In the genomic region with DNA sequence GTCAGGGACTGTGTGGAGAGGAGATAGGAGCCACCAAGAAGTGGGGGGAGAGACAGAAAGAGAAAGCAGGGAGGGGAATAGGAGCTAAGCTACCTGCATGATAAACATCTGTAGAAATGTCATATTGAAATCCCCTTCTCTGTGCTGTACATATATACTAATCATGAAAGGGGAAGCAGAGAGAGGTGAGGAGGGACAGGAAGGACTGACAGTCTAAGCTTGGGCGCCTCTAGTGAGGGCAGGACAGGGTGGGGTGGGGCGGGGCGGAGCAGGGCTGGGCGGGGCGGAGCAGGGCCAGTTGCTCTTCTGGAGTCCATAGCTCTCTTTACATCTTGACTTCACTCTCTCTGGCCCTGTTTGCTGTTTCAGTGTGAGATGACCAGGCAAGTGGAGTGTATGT, we compare ENCODE assay signal across 31 mouse cellular contexts. TPM values are rescaled to one million over a fixed set of nuclear protein-coding genes. Genes with fewer than 3 reads are reported as not detected.
"Had no signal": no experiment of that assay in that cellular context is flagged by ENCODE, and none has a peak within 500 bp of the region (broad histone marks: within the 10 kb centered on the region; RNA-seq: fewer than 3 reads in every experiment).

No protein-coding gene starts in this region.

- H3K27me3 ChIP-seq: limb, embryonic 12.5 days; limb, embryonic 15.5 days; midbrain, embryonic 13.5 days; neural tube, embryonic 13.5 days; stomach, embryonic 15.5 days had no signal

- H3K36me3 ChIP-seq: kidney, embryonic 15.5 days; limb, embryonic 12.5 days; limb, embryonic 15.5 days; midbrain, embryonic 10.5 days; midbrain, embryonic 13.5 days; neural tube, embryonic 13.5 days; stomach, embryonic 15.5 days had no signal

- H3K9ac ChIP-seq: kidney, embryonic 15.5 days; limb, embryonic 12.5 days; limb, embryonic 15.5 days; liver, embryonic 14.5 days; liver, postnatal 0 days; lung, embryonic 14.5 days; midbrain, embryonic 13.5 days; neural tube, embryonic 13.5 days; stomach, embryonic 15.5 days had no signal

- DNase-seq: kidney, adult 8-10 months; kidney, postnatal 10 days; kidney, postnatal 36 days; layer of hippocampus, postnatal 36 days; left cerebral cortex, postnatal 4 days; liver, postnatal 0 days; lung, embryonic 14.5 days; right cerebral cortex, adult 18-20 months; right cerebral cortex, postnatal 14 days; right cerebral cortex, postnatal 4 days; thymus, postnatal 25 days had no signal

- ATAC-seq: liver, postnatal 0 days; lung, postnatal 0 days; midbrain, embryonic 13.5 days; midbrain, embryonic 16.5 days had no signal

- H3K4me3 ChIP-seq: kidney, embryonic 15.5 days; left cerebral cortex, adult 2 months; limb, embryonic 12.5 days; limb, embryonic 15.5 days; megakaryocyte, embryonic 14.5 days; midbrain, embryonic 10.5 days; midbrain, embryonic 13.5 days; myocyte; neural tube, embryonic 13.5 days; stomach, embryonic 15.5 days had no signal

- H3K4me1 ChIP-seq: kidney, embryonic 15.5 days; limb, embryonic 12.5 days; limb, embryonic 15.5 days; midbrain, embryonic 10.5 days; midbrain, embryonic 13.5 days; neural tube, embryonic 13.5 days; stomach, embryonic 15.5 days had no signal

- H3K27ac ChIP-seq: kidney, embryonic 15.5 days; left cerebral cortex, adult 2 months; limb, embryonic 12.5 days; limb, embryonic 15.5 days; liver, embryonic 14.5 days; macrophage; midbrain, embryonic 10.5 days; midbrain, embryonic 13.5 days; neural tube, embryonic 13.5 days; stomach, embryonic 15.5 days had no signal

- H3K4me2 ChIP-seq: kidney, embryonic 15.5 days; limb, embryonic 12.5 days; limb, embryonic 15.5 days; liver, embryonic 11.5 days; lung, embryonic 14.5 days; midbrain, embryonic 13.5 days; neural tube, embryonic 13.5 days; stomach, embryonic 15.5 days had no signal

- H3K9me3 ChIP-seq: kidney, embryonic 15.5 days; limb, embryonic 12.5 days; limb, embryonic 15.5 days; midbrain, embryonic 10.5 days; midbrain, embryonic 13.5 days; neural tube, embryonic 13.5 days; stomach, embryonic 15.5 days had no signal

RNA-seq across cellular contexts. Expression of a gene that starts 18.5 kb away (rescaled TPM):
- total RNA-seq: layer of hippocampus, adult 8-10 months; layer of hippocampus, postnatal 10 days; layer of hippocampus, postnatal 36 days; left cerebral cortex, adult 2 months; left cerebral cortex, postnatal 14 days; left cerebral cortex, postnatal 4 days; monocyte, adult 5-6 weeks had no signal
- polyA plus RNA-seq: kidney, embryonic 15.5 days; limb, embryonic 12.5 days; limb, embryonic 15.5 days; liver, embryonic 11.5 days; liver, embryonic 14.5 days; liver, postnatal 0 days; lung, embryonic 14.5 days; lung, postnatal 0 days; macrophage; midbrain, embryonic 10.5 days; midbrain, embryonic 13.5 days; midbrain, embryonic 16.5 days; myocyte; neural tube, embryonic 13.5 days; stomach, embryonic 15.5 days; thymus, postnatal 0 days had no signal

RNA-seq across cellular contexts. Expression of a gene that starts 34.1 kb away (rescaled TPM):
- total RNA-seq: layer of hippocampus, adult 8-10 months; layer of hippocampus, postnatal 10 days; layer of hippocampus, postnatal 36 days; left cerebral cortex, adult 2 months; left cerebral cortex, postnatal 14 days; left cerebral cortex, postnatal 4 days; monocyte, adult 5-6 weeks had no signal
- polyA plus RNA-seq: kidney, embryonic 15.5 days; limb, embryonic 12.5 days; limb, embryonic 15.5 days; liver, embryonic 11.5 days; liver, embryonic 14.5 days; liver, postnatal 0 days; lung, embryonic 14.5 days; lung, postnatal 0 days; macrophage; midbrain, embryonic 10.5 days; midbrain, embryonic 13.5 days; midbrain, embryonic 16.5 days; myocyte; neural tube, embryonic 13.5 days; stomach, embryonic 15.5 days; thymus, postnatal 0 days had no signal

RNA-seq across cellular contexts. Expression of a gene that starts 41.1 kb away (rescaled TPM):
- total RNA-seq: layer of hippocampus, adult 8-10 months; layer of hippocampus, postnatal 10 days; layer of hippocampus, postnatal 36 days; left cerebral cortex, adult 2 months; left cerebral cortex, postnatal 14 days; left cerebral cortex, postnatal 4 days; monocyte, adult 5-6 weeks had no signal
- polyA plus RNA-seq: kidney, embryonic 15.5 days; limb, embryonic 12.5 days; limb, embryonic 15.5 days; liver, embryonic 11.5 days; liver, embryonic 14.5 days; liver, postnatal 0 days; lung, embryonic 14.5 days; lung, postnatal 0 days; macrophage; midbrain, embryonic 10.5 days; midbrain, embryonic 13.5 days; midbrain, embryonic 16.5 days; myocyte; neural tube, embryonic 13.5 days; stomach, embryonic 15.5 days; thymus, postnatal 0 days had no signal

RNA-seq across cellular contexts. Expression of a gene that starts 48.6 kb away (rescaled TPM):
- total RNA-seq: layer of hippocampus, adult 8-10 months; layer of hippocampus, postnatal 10 days; layer of hippocampus, postnatal 36 days; left cerebral cortex, adult 2 months; left cerebral cortex, postnatal 14 days; left cerebral cortex, postnatal 4 days; monocyte, adult 5-6 weeks had no signal
- polyA plus RNA-seq: kidney, embryonic 15.5 days; limb, embryonic 12.5 days; limb, embryonic 15.5 days; liver, embryonic 11.5 days; liver, embryonic 14.5 days; liver, postnatal 0 days; lung, embryonic 14.5 days; lung, postnatal 0 days; macrophage; midbrain, embryonic 10.5 days; midbrain, embryonic 13.5 days; midbrain, embryonic 16.5 days; myocyte; neural tube, embryonic 13.5 days; stomach, embryonic 15.5 days; thymus, postnatal 0 days had no signal

RNA-seq across cellular contexts. Expression of a gene that starts 52.1 kb away (rescaled TPM):
- total RNA-seq: layer of hippocampus, adult 8-10 months; layer of hippocampus, postnatal 10 days; layer of hippocampus, postnatal 36 days; left cerebral cortex, adult 2 months; left cerebral cortex, postnatal 14 days; left cerebral cortex, postnatal 4 days; monocyte, adult 5-6 weeks had no signal
- polyA plus RNA-seq: kidney, embryonic 15.5 days; limb, embryonic 12.5 days; limb, embryonic 15.5 days; liver, embryonic 11.5 days; liver, embryonic 14.5 days; liver, postnatal 0 days; lung, embryonic 14.5 days; lung, postnatal 0 days; macrophage; midbrain, embryonic 10.5 days; midbrain, embryonic 13.5 days; midbrain, embryonic 16.5 days; myocyte; neural tube, embryonic 13.5 days; stomach, embryonic 15.5 days; thymus, postnatal 0 days had no signal
